Mouse (Mus musculus): ENCODE data around the gene Psenen. TPM values are rescaled to one million over a fixed set of nuclear protein-coding genes. Genes with fewer than 3 reads are reported as not detected.

The Psenen gene
- polyA plus RNA-seq, 2 experiments = 55.8 to 59.1 TPM

- TF ChIP-seq CTCF (IDR thresholded peaks at IDR 0.05; ENCODE audit: low read depth) = peak; percentile 24
- no peak for TF ChIP-seq EP300 (IDR thresholded peaks at IDR 0.05; ENCODE audit: low read depth)
- Histone ChIP-seq H3K27ac (peak within 1 kb of the TSS; percentile 95), H3K4me3 (ENCODE audit: insufficient read depth in 1 of 2, low read depth in 2 of 2, low read length in 2 of 2) (peak within 1 kb of the TSS; percentile 83 to 90), H3K9ac (replicated peaks) (peak within 1 kb of the TSS; percentile 96), H3K4me1 (replicated peaks; ENCODE audit: control insufficient read depth in 2 of 2, insufficient read depth in 2 of 2, low read length in 1 of 2) (peaks cover 6 to 7% of the 10 kb centered on the region in 2 experiments), H3K27me3 (ENCODE audit: control insufficient read depth, insufficient read depth, low read length) (no peaks in the 10 kb centered on the region), H3K4me2 (ENCODE audit: low read depth) (peak within 1 kb of the TSS; percentile 99), H3K9me3 (ENCODE audit: control insufficient read depth, low read length) (no peaks in the 10 kb centered on the region), H3K36me3 (replicated peaks; ENCODE audit: control insufficient read depth, insufficient read depth, low read depth) (peaks cover 19% of the 10 kb centered on the region)
- under 1% methylated on average over 44 of the region's 44 CpGs for WGBS (ENCODE audit: insufficient replicate concordance)
- ATAC-seq (ENCODE audit: insufficient read depth) = peak; percentile 89
- peak; percentile 98 to 99 (median 99) for DNase-seq (ENCODE audit: low read depth in 3 of 3, low spot score in 3 of 3)
Observed at GRCm38 (mm10) chr7:30552102-30553020, 11.1 kb downstream of the Psenen start, which contains the start of the genes Hspb6 and Proser3. TSS of gene Hspb6 (plus strand) at chr7:30552178. TSS of gene Proser3 (minus strand) at chr7:30552299.

GRCm38 (mm10) chr7:30551445-30552101, 11.9 kb downstream of the Psenen start:
- H3K36me3 ChIP-seq (replicated peaks; ENCODE audit: control insufficient read depth, insufficient read depth, low read depth) = peaks cover 12% of the 10 kb centered on the region
- ATAC-seq (ENCODE audit: insufficient read depth) (peak; percentile 50), DNase-seq (ENCODE audit: low read depth in 3 of 3, low spot score in 3 of 3) (peak in 1 of 3 experiments; percentile 54)
- H3K27me3 ChIP-seq (ENCODE audit: control insufficient read depth, insufficient read depth, low read length) = no peaks in the 10 kb centered on the region
- TF ChIP-seq CTCF (IDR thresholded peaks at IDR 0.05; ENCODE audit: low read depth) (peak; percentile 73), EP300 (IDR thresholded peaks at IDR 0.05; ENCODE audit: low read depth) (no peak)
- H3K27ac ChIP-seq = peak overlapping the region; percentile 89
- peaks cover 6 to 7% of the 10 kb centered on the region in 2 experiments for H3K4me1 ChIP-seq (replicated peaks; ENCODE audit: control insufficient read depth in 2 of 2, insufficient read depth in 2 of 2, low read length in 1 of 2)
- no peaks in the 10 kb centered on the region for H3K9me3 ChIP-seq (ENCODE audit: control insufficient read depth, low read length)
- H3K4me2 ChIP-seq (ENCODE audit: low read depth) = peak overlapping the region; percentile 99
- under 1% methylated on average over 10 of the region's 10 CpGs for WGBS (ENCODE audit: insufficient replicate concordance)
- H3K9ac ChIP-seq (replicated peaks) = peak overlapping the region; percentile 83
- peak overlapping the region; percentile 78 to 83 for H3K4me3 ChIP-seq (ENCODE audit: insufficient read depth in 1 of 2, low read depth in 2 of 2, low read length in 2 of 2)

GRCm38 (mm10) chr7:30550603-30551002, 12.8 kb downstream of the Psenen start:
- Histone ChIP-seq H3K9me3 (ENCODE audit: control insufficient read depth, low read length) (no peaks in the 10 kb centered on the region), H3K4me3 (ENCODE audit: insufficient read depth in 1 of 2, low read depth in 2 of 2, low read length in 2 of 2) (no peak overlapping the region), H3K27me3 (ENCODE audit: control insufficient read depth, insufficient read depth, low read length) (no peaks in the 10 kb centered on the region), H3K4me1 (replicated peaks; ENCODE audit: control insufficient read depth in 2 of 2, insufficient read depth in 2 of 2, low read length in 1 of 2) (peaks cover 6 to 7% of the 10 kb centered on the region in 2 experiments), H3K4me2 (ENCODE audit: low read depth) (no peak overlapping the region), H3K9ac (replicated peaks) (no peak overlapping the region), H3K27ac (no peak overlapping the region), H3K36me3 (replicated peaks; ENCODE audit: control insufficient read depth, insufficient read depth, low read depth) (peaks cover 11% of the 10 kb centered on the region; the same call in 1 of the 2 replicates)
- TF ChIP-seq CTCF (IDR thresholded peaks at IDR 0.05; ENCODE audit: low read depth) (no peak), EP300 (IDR thresholded peaks at IDR 0.05; ENCODE audit: low read depth) (no peak)
- DNase-seq (ENCODE audit: low read depth in 3 of 3, low spot score in 3 of 3) = no peak
- 91% methylated on average over 1 of the region's 1 CpGs for WGBS (ENCODE audit: insufficient replicate concordance)
- ATAC-seq (ENCODE audit: insufficient read depth) = no peak

- Histone ChIP-seq H3K36me3 (replicated peaks; ENCODE audit: control insufficient read depth, insufficient read depth, low read depth) (peaks cover 6% of the 10 kb centered on the region; the same call in 1 of the 2 replicates), H3K9ac (replicated peaks) (no peak overlapping the region), H3K4me3 (ENCODE audit: insufficient read depth in 1 of 2, low read depth in 2 of 2, low read length in 2 of 2) (no peak overlapping the region), H3K27ac (no peak overlapping the region), H3K4me2 (ENCODE audit: low read depth) (no peak overlapping the region), H3K9me3 (ENCODE audit: control insufficient read depth, low read length) (no peaks in the 10 kb centered on the region), H3K27me3 (ENCODE audit: control insufficient read depth, insufficient read depth, low read length) (no peaks in the 10 kb centered on the region), H3K4me1 (replicated peaks; ENCODE audit: control insufficient read depth in 2 of 2, insufficient read depth in 2 of 2, low read length in 1 of 2) (peaks cover 6 to 7% of the 10 kb centered on the region in 2 experiments)
- WGBS (ENCODE audit: insufficient replicate concordance) = 85% methylated on average over 2 of the region's 2 CpGs
- ATAC-seq (ENCODE audit: insufficient read depth) = no peak
- no peak for DNase-seq (ENCODE audit: low read depth in 3 of 3, low spot score in 3 of 3)
- TF ChIP-seq CTCF (IDR thresholded peaks at IDR 0.05; ENCODE audit: low read depth) (no peak), EP300 (IDR thresholded peaks at IDR 0.05; ENCODE audit: low read depth) (no peak)
Observed at GRCm38 (mm10) chr7:30549880-30550279, 13.5 kb downstream of the Psenen start.

All from liver, embryonic 14.5 days (tissue).